Mouse (Mus musculus) liver, embryonic 15.5 days (tissue): ENCODE measurements around the gene Tspan5. TPM values are rescaled to one million over a fixed set of nuclear protein-coding genes. Genes with fewer than 3 reads are reported as not detected.
A peak's percentile ranks its signal among the peaks of the same experiment; 100 is the strongest.

Source experiments
- ATAC-seq: fragments of 200-750 bp; cut with Nextera tagmentation; 2 replicates; pipeline ENCODE4 v1.8.0; 2017; ENCODE audit warnings: moderate number of reproducible peaks, mild to moderate bottlenecking, moderate library complexity; ENCODE audit not compliant: insufficient read depth
- H3K27ac ChIP-seq: fragments of 300-500 bp; sonication (generic); replicated peaks from 2 replicates; pipeline ENCODE4 v1.5.1; 2015; ENCODE audit warnings: mild to moderate bottlenecking, inconsistent platforms
- H3K27me3 ChIP-seq: fragments of 300-500 bp; sonication (generic); 2 replicates; pipeline ENCODE4 v1.6.1; 2015; ENCODE audit warnings: mild to moderate bottlenecking, inconsistent platforms
- H3K36me3 ChIP-seq: fragments of 300-500 bp; sonication (generic); replicated peaks from 2 replicates; pipeline ENCODE4 v1.6.1; 2015; ENCODE audit warnings: moderate library complexity, mild to moderate bottlenecking, inconsistent platforms
- H3K4me1 ChIP-seq: fragments of 300-500 bp; sonication (generic); replicated peaks from 2 replicates; pipeline ENCODE4 v1.6.1; 2015; ENCODE audit warnings: inconsistent platforms
- H3K4me2 ChIP-seq: fragments of 300-500 bp; sonication (generic); 2 replicates; pipeline ENCODE4 v1.6.1; 2015; ENCODE audit warnings: moderate library complexity, mild to moderate bottlenecking, inconsistent platforms
- H3K4me3 ChIP-seq: fragments of 300-500 bp; sonication (generic); replicated peaks from 2 replicates; pipeline ENCODE4 v1.5.1; 2015; ENCODE audit warnings: mild to moderate bottlenecking, inconsistent platforms
- H3K9ac ChIP-seq: fragments of 300-500 bp; sonication (generic); 2 replicates; pipeline ENCODE4 v1.6.1; 2015; ENCODE audit warnings: moderate library complexity, mild to moderate bottlenecking, inconsistent platforms
- H3K9me3 ChIP-seq: fragments of 300-500 bp; sonication (generic); replicated peaks from 2 replicates; pipeline ENCODE4 v1.6.1; 2016; ENCODE audit warnings: inconsistent platforms
- WGBS: fragments of 180-500 bp; shearing (Covaris S2); methylation state at CpG from one replicate; pipeline ENCODE4 v1.1.7; 2015; ENCODE audit warnings: mixed read lengths; ENCODE audit not compliant: insufficient replicate concordance; 5-methylcytosine and 5-hydroxymethylcytosine counted together
- polyA plus RNA-seq: library from polyadenylated mRNA; unstranded; fragments of >200 nt; fragmentation: Nextera tagmentation; extraction: Ambion mirVana; gene quantifications from 2 replicates; pipeline ENCODE4 v1.2.1, GENCODE M21; 2015

Tspan5 gene
- polyA plus RNA-seq, 1 experiment from 2014 or later: 3.4 TPM

GRCm38 (mm10) chr3:138865271-138865670, 123.3 kb downstream of the Tspan5 start:
- H3K4me1 ChIP-seq: no peaks in the 10 kb centered on the region
- WGBS: 65% methylated on average over 5 of the region's 5 CpGs
- H3K27ac ChIP-seq: no peak overlapping the region
- ATAC-seq: no peak
- H3K4me3 ChIP-seq: no peak overlapping the region
- no peak overlapping the region for H3K4me2 ChIP-seq
- H3K9ac ChIP-seq: no peak overlapping the region
- no peaks in the 10 kb centered on the region for H3K27me3 ChIP-seq
- H3K36me3 ChIP-seq: no peaks in the 10 kb centered on the region
- no peaks in the 10 kb centered on the region for H3K9me3 ChIP-seq

GRCm38 (mm10) chr3:138867149-138867848, 125.3 kb downstream of the Tspan5 start:
- Histone ChIP-seq H3K9me3 (no peaks in the 10 kb centered on the region), H3K9ac (no peak overlapping the region), H3K4me1 (no peaks in the 10 kb centered on the region), H3K4me2 (no peak overlapping the region), H3K27me3 (no peaks in the 10 kb centered on the region), H3K4me3 (no peak overlapping the region), H3K36me3 (no peaks in the 10 kb centered on the region), H3K27ac (no peak overlapping the region)
- no peak for ATAC-seq
- 78% methylated on average over 16 of the region's 16 CpGs for WGBS

GRCm38 (mm10) chr3:138868409-138868808, 126.4 kb downstream of the Tspan5 start:
- Histone ChIP-seq H3K27me3 (no peaks in the 10 kb centered on the region), H3K4me1 (no peaks in the 10 kb centered on the region), H3K9ac (no peak overlapping the region), H3K27ac (no peak overlapping the region), H3K36me3 (no peaks in the 10 kb centered on the region), H3K4me3 (no peak overlapping the region), H3K4me2 (no peak overlapping the region), H3K9me3 (no peaks in the 10 kb centered on the region)
- WGBS: 71% methylated on average over 13 of the region's 13 CpGs
- ATAC-seq: no peak

- 72% methylated on average over 7 of the region's 7 CpGs for WGBS
- H3K4me3 ChIP-seq: no peak overlapping the region
- ATAC-seq: no peak
Measured at GRCm38 (mm10) chr3:138875282-138875681, 133.3 kb downstream of the Tspan5 start.

GRCm38 (mm10) chr3:138875936-138876335, 133.9 kb downstream of the Tspan5 start:
- ATAC-seq: no peak
- Histone ChIP-seq H3K36me3 (no peaks in the 10 kb centered on the region), H3K4me2 (no peak overlapping the region), H3K9ac (no peak overlapping the region), H3K9me3 (no peaks in the 10 kb centered on the region), H3K27me3 (no peaks in the 10 kb centered on the region), H3K4me1 (no peaks in the 10 kb centered on the region), H3K4me3 (no peak overlapping the region), H3K27ac (no peak overlapping the region)
- WGBS: 71% methylated on average over 6 of the region's 6 CpGs

More at GRCm38 (mm10) chr3:138875282-138875681, 133.3 kb downstream of the Tspan5 start:
- no peaks in the 10 kb centered on the region for H3K36me3 ChIP-seq
- no peaks in the 10 kb centered on the region for H3K27me3 ChIP-seq
- no peak overlapping the region for H3K4me2 ChIP-seq
- H3K27ac ChIP-seq: no peak overlapping the region
- no peaks in the 10 kb centered on the region for H3K4me1 ChIP-seq
- H3K9ac ChIP-seq: no peak overlapping the region
- H3K9me3 ChIP-seq: no peaks in the 10 kb centered on the region

- H3K4me3 ChIP-seq: no peak overlapping the region
- 75% methylated on average over 10 of the region's 10 CpGs for WGBS
- no peaks in the 10 kb centered on the region for H3K27me3 ChIP-seq
- H3K9me3 ChIP-seq: no peaks in the 10 kb centered on the region
- no peak overlapping the region for H3K27ac ChIP-seq
- H3K4me2 ChIP-seq: no peak overlapping the region
- no peaks in the 10 kb centered on the region for H3K4me1 ChIP-seq
- H3K9ac ChIP-seq: no peak overlapping the region
- ATAC-seq: no peak
- no peaks in the 10 kb centered on the region for H3K36me3 ChIP-seq
Measured at GRCm38 (mm10) chr3:138876418-138876817, 134.4 kb downstream of the Tspan5 start.

GRCm38 (mm10) chr3:138876931-138877361, 135.0 kb downstream of the Tspan5 start:
- WGBS: 78% methylated on average over 14 of the region's 14 CpGs
- no peaks in the 10 kb centered on the region for H3K27me3 ChIP-seq
- no peak overlapping the region for H3K9ac ChIP-seq
- no peak overlapping the region for H3K27ac ChIP-seq
- H3K9me3 ChIP-seq: no peaks in the 10 kb centered on the region
- no peak for ATAC-seq
- H3K36me3 ChIP-seq: no peaks in the 10 kb centered on the region
- no peak overlapping the region for H3K4me3 ChIP-seq
- H3K4me2 ChIP-seq: no peak overlapping the region
- peaks cover 4% of the 10 kb centered on the region; the same call in 1 of the 2 replicates for H3K4me1 ChIP-seq

GRCm38 (mm10) chr3:138877741-138878140, 135.7 kb downstream of the Tspan5 start:
- no peak overlapping the region for H3K4me2 ChIP-seq
- H3K4me1 ChIP-seq: peaks cover 4% of the 10 kb centered on the region; the same call in 1 of the 2 replicates
- no peak overlapping the region for H3K4me3 ChIP-seq
- H3K9me3 ChIP-seq: no peaks in the 10 kb centered on the region
- H3K9ac ChIP-seq: no peak overlapping the region
- no peaks in the 10 kb centered on the region for H3K27me3 ChIP-seq
- H3K27ac ChIP-seq: no peak overlapping the region
- WGBS: 48% methylated on average over 4 of the region's 4 CpGs
- no peaks in the 10 kb centered on the region for H3K36me3 ChIP-seq
- ATAC-seq: peak; percentile 57; the same call in 1 of the 2 replicates

GRCm38 (mm10) chr3:138880999-138881724, 139.2 kb downstream of the Tspan5 start:
- Histone ChIP-seq H3K9ac (no peak overlapping the region), H3K27ac (no peak overlapping the region), H3K4me3 (no peak overlapping the region), H3K4me2 (no peak overlapping the region), H3K4me1 (peaks cover 4% of the 10 kb centered on the region; the same call in 1 of the 2 replicates), H3K27me3 (no peaks in the 10 kb centered on the region), H3K9me3 (no peaks in the 10 kb centered on the region), H3K36me3 (no peaks in the 10 kb centered on the region)
- WGBS: 71% methylated on average over 11 of the region's 11 CpGs
- ATAC-seq: no peak

- H3K27ac ChIP-seq: no peak overlapping the region
- H3K4me2 ChIP-seq: no peak overlapping the region
- peaks cover 4% of the 10 kb centered on the region; the same call in 1 of the 2 replicates for H3K4me1 ChIP-seq
- WGBS: 40% methylated on average over 6 of the region's 6 CpGs
- no peaks in the 10 kb centered on the region for H3K36me3 ChIP-seq
- no peaks in the 10 kb centered on the region for H3K27me3 ChIP-seq
- no peak overlapping the region for H3K4me3 ChIP-seq
- no peak for ATAC-seq
- H3K9ac ChIP-seq: no peak overlapping the region
- no peaks in the 10 kb centered on the region for H3K9me3 ChIP-seq
Measured at GRCm38 (mm10) chr3:138881725-138882347, 139.8 kb downstream of the Tspan5 start.

- ATAC-seq: no peak
- H3K4me1 ChIP-seq: peaks cover 4% of the 10 kb centered on the region; the same call in 1 of the 2 replicates
Measured at GRCm38 (mm10) chr3:138886121-138886520, 144.1 kb downstream of the Tspan5 start.

More at GRCm38 (mm10) chr3:138886121-138886520, 144.1 kb downstream of the Tspan5 start:
- H3K27ac ChIP-seq: no peak overlapping the region
- 76% methylated on average over 5 of the region's 5 CpGs for WGBS
- no peaks in the 10 kb centered on the region for H3K9me3 ChIP-seq
- no peaks in the 10 kb centered on the region for H3K27me3 ChIP-seq
- no peaks in the 10 kb centered on the region for H3K36me3 ChIP-seq
- no peak overlapping the region for H3K9ac ChIP-seq
- H3K4me3 ChIP-seq: no peak overlapping the region
- no peak overlapping the region for H3K4me2 ChIP-seq
